Mouse (Mus musculus) kidney, adult 10 weeks (tissue): ENCODE measurements around the gene Ypel2. TPM values are rescaled to one million over a fixed set of nuclear protein-coding genes. Genes with fewer than 3 reads are reported as not detected.

Experiments used
- polyA plus RNA-seq: library from polyadenylated mRNA; stranded (reverse); fragments of 350-450 nt; fragmentation: Illumina TruSeq; extraction: RNeasy Lipid Tissue Mini Kit (QIAGEN cat#74804); gene quantifications from one replicate; pipeline ENCODE4 v1.2.3, GENCODE M21; 2014; ENCODE audit warnings: low read depth, low replicate concordance

Ypel2 gene
- 26.8 TPM for polyA plus RNA-seq

GRCm38 (mm10) chr11:86993041-86994037, at the start of gene Ypel2:
TSS of gene Ypel2 (minus strand) at chr11:86993707.

Other genes with a start within 250 kb of the Ypel2 start
- gene Cltc, start 236.1 kb downstream of the Ypel2 start, polyA plus RNA-seq = 398 TPM
- 139 TPM for gene Dhx40, start 186.0 kb downstream of the Ypel2 start, polyA plus RNA-seq
- gene Gdpd1, start 80.4 kb upstream of the Ypel2 start, polyA plus RNA-seq = 4.5 TPM
- gene Smg8, start 93.1 kb upstream of the Ypel2 start, polyA plus RNA-seq = 8.5 TPM
- 0.61 TPM for gene Prr11, start 115.0 kb upstream of the Ypel2 start, polyA plus RNA-seq
- 32.5 TPM for gene Ska2, start 115.5 kb upstream of the Ypel2 start, polyA plus RNA-seq
- 21.7 TPM for gene Trim37, start 133.4 kb upstream of the Ypel2 start, polyA plus RNA-seq